Mouse (Mus musculus) lung, postnatal 10 days (tissue): ENCODE results near the gene Syndig1.

Experiments used
- DNase-seq: peaks from one replicate; pipeline ENCODE4 v3.0.0; 2021

The Syndig1 gene

GRCm38 (mm10) chr2:149987610-149988009 is 158.6 kb downstream of the Syndig1 start:
- DNase-seq, result no peak

GRCm38 (mm10) chr2:149991506-149991905 is 162.5 kb downstream of the Syndig1 start:
- DNase-seq, result no peak

- DNase-seq, result no peak
Measured at GRCm38 (mm10) chr2:149992921-149993320, 163.9 kb downstream of the Syndig1 start.

- DNase-seq, result no peak
Measured at GRCm38 (mm10) chr2:149996382-149996964, 167.5 kb downstream of the Syndig1 start.

- no peak for DNase-seq
Measured at GRCm38 (mm10) chr2:149997657-149998056, 168.6 kb downstream of the Syndig1 start.

GRCm38 (mm10) chr2:149998373-149999108 is 169.5 kb downstream of the Syndig1 start:
- no peak for DNase-seq

GRCm38 (mm10) chr2:150000564-150000963 is 171.6 kb downstream of the Syndig1 start:
- DNase-seq, result no peak

GRCm38 (mm10) chr2:150003499-150003898 is 174.5 kb downstream of the Syndig1 start:
- DNase-seq, result peak; percentile 49

GRCm38 (mm10) chr2:150012787-150013346 is 183.9 kb downstream of the Syndig1 start:
- no peak for DNase-seq

GRCm38 (mm10) chr2:150013785-150014184 is 184.8 kb downstream of the Syndig1 start:
- DNase-seq, result no peak

GRCm38 (mm10) chr2:150016303-150016702 is 187.3 kb downstream of the Syndig1 start:
- no peak for DNase-seq

- no peak for DNase-seq
Measured at GRCm38 (mm10) chr2:150020706-150021105, 191.7 kb downstream of the Syndig1 start.

GRCm38 (mm10) chr2:150023873-150024339 is 194.9 kb downstream of the Syndig1 start:
- DNase-seq, result peak; percentile 18

GRCm38 (mm10) chr2:150043531-150043930 is 214.5 kb downstream of the Syndig1 start:
- no peak for DNase-seq
